Mouse (Mus musculus): Measurements from ENCODE around the gene Uts2r.

Uts2r gene

DNA sequence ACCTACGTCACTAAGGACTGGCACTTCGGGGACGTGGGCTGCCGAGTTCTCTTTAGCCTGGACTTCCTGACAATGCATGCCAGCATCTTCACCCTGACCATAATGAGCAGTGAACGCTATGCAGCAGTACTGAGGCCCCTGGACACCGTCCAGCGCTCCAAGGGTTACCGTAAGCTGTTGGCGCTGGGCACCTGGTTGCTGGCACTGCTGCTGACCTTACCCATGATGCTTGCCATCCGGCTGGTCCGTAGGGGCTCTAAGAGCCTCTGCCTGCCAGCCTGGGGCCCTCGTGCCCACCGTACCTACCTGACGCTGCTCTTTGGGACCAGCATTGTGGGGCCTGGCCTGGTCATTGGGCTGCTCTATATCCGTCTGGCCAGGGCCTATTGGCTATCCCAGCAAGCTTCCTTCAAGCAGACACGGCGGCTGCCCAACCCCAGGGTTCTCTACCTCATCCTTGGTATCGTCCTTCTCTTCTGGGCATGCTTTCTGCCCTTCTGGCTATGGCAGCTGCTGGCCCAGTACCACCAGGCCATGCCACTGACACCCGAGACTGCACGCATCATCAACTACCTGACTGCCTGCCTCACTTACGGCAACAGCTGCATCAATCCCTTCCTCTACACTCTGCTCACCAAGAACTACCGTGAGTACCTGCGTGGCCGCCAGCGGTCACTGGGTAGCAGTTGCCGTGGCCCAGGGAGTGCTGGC lies 720 bp downstream of the Uts2r start:
- no peak for DNase-seq (ENCODE audit: low read depth, low spot score)

DNA sequence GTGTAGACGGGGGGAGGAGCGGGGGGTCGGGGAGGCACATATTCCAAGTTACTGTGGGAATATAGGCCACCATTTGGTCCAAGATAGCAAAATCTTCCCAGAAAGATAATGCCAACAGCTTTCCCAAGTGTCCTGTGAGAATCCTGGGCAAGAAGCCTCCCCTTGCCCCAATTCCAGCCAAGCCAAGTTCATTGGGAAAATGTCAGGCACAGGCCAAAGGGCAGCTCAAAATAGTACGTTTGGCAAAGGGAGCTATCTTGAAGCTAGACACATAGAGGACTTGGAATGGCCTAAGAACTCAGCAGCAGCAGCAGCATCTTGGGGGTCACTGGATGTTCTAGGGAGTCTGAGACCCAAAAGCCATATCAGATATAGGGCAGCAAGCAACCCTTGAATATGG lies 3.7 kb downstream of the Uts2r start:
- DNase-seq (ENCODE audit: low read depth, low spot score), result no peak

DNA sequence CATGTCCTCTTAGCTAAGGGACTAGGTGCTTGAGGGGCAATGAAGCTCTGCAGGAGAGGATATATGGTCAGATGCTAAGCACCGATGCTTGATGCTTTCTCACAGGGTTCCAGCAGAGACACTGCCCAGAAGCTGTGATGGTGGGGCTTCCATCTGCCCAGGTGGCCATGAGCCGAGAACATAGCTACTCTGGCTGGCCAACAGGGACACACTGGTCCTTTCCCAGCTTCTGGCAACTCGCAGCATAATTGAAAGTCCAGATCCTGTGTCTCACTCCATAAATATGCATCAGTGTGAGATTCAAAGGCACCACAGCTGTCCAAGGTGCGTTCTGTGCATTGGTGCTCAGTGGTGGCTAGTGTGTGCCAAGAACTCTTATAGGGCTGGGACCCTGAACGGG lies 13.1 kb downstream of the Uts2r start:
- no peak for DNase-seq (ENCODE audit: low read depth, low spot score)

DNA sequence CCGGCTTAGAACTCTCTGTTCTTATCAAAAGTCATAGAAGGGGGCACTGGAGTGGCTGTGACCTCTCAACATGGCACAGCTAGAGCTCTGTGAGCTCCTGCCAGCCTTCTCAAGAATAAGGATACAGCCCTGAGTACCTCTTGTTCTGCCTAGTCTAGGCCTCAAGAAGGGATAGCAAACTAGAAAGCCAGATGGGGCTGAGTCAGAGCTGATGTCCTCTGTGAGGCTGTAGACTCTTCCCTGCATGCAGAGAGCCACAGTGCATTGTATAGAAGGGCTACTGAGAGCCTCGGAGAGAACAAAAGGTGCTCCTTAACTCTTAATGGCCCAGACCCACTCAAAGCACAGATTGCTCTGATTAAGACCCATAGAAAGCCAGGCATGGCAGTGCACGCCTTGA lies 14.2 kb downstream of the Uts2r start:
- DNase-seq (ENCODE audit: low read depth, low spot score), result no peak

DNA sequence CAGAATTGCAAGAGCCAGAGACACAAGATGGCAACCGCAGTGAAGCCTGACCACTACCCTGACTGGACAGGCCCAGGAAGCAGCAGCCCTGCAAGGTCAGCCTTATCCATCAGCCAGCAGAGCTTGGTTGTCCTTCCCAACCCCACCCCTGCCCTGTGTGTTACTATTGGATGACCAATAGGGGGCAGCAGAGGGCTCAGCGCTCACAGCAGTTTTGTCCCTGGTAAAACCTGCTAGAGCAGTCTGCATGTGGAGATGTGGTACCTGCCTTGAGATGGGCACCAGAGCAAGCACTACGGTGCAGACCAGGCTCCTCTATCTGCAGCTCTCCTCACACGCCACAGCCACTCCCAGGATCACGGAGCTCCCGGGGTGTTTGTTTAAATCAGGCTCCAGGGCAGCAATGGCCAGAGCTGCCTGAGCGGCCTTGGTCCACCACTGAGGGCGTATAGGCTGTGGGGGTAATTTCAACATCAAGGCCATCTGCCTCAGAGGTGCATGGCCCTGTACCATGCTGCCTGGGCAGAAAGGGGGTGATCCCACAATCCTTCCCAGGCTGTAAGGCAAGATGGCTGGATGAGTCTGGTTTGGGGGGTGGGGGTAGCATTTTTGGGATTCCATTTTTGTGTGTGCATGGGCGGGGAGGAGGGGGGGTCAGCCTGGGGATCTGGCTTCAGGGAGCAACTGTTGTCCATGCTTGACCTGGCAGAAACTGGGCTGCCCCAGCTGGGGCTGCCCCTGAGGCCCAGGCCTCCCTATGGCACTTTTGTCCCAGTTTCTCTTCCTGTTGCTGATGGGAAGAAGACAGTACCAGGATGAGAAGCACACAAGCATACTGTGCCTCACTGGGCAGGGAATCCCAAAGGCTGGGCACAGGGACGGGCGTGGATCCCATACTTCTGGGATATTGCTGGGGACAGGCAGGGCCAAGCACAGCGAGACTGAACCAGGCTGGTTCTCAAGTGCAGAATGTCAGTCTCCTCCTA lies 16.5 kb downstream of the Uts2r start:
- no peak for DNase-seq (ENCODE audit: low read depth, low spot score)

DNA sequence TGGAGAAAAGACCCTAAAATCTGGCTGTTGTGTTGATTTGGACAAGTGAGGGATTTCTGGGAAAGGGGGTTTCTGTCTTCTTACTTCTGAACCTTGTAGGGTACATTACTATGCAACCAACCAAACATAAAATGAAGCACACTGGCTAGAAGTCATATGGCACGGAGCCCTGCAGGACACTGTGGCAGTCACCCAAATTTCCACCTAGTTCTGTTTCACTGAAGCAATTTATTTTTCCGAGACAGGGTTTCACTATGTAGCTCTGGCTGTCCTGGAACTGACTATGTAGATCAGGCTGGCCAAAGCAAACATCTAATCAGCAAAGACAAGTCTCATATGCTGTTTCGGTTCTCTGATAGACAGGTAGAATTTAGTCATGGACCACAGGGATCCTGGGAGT lies 29.6 kb downstream of the Uts2r start:
- no peak for DNase-seq (ENCODE audit: low read depth, low spot score)

DNA sequence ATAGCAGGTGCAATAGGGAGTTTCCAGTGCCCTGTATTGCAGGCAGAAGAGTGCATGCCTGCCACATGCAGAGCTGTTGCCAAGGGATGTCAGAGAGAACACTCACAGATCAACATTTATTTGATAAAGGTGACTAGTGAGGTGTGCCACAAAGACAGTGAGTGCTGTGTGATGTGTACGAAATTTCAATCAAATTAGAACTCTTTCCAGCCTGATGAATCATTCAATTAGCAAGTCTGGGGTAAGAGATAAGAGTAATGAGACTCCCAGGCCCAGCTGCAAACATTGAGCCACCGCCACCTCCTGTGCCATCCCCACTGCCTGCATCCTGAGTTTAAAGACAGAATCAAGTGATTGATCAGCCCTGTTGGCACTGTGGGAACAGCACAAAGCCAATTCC lies 32.7 kb downstream of the Uts2r start:
- DNase-seq (ENCODE audit: low read depth, low spot score), result no peak

DNA sequence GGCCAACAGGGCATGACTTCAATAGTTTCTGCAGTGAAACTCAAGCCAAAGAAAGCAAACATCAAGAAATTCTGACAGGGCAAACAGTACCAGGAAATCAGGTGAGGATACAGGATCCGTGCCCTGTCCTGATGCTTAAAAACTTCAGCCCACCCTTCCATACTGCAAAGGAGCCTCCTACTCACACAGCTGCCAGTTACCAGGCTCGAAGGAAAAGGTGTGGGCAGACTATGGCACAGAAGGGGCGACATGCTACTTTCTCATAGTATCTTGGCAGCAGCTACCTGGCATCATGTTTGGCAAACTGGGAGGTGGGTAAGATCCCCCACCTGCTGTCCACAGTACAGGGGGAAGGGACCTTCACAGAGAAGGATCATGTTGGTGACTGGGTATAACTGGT lies 33.3 kb downstream of the Uts2r start:
- no peak for DNase-seq (ENCODE audit: low read depth, low spot score)

DNA sequence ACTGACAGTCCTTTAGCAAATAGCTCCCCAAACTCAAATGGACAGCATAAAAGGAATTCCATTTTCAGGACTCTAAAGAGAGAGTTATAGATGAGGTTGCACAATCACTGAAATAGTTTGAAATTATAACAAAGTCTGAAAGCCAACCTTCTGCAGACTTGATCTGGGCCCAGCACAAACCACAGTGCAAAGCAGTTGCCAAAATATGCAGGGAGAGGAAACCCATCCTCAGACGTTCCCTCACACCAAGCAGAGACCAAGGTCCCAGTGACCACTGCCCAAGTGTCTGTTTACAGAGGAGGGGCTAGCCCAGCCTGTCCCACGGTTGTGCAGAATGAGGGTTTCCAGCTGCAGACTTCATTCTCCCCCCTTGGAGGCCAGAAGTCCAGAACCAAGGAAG lies 38.6 kb downstream of the Uts2r start:
- no peak for DNase-seq (ENCODE audit: low read depth, low spot score)

DNA sequence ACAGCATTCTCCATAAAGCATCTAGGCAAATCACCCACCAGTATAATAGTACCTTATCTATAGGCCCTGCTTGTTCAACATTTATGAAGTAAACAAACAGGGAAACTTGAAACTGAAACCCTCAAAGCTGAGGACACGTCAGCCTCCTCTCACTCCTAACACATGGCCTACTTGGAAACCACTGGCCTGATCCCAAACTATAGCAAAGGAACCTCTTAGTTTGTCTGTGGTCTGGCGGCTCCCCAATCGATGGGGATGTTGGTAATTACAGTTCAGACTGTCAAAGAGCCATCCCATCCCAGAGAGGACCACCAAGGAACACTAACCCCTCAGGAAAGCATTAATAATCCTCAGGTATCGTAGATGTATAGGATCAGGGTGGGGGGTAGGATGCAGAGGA lies 39.8 kb downstream of the Uts2r start:
- no peak for DNase-seq (ENCODE audit: low read depth, low spot score)

DNA sequence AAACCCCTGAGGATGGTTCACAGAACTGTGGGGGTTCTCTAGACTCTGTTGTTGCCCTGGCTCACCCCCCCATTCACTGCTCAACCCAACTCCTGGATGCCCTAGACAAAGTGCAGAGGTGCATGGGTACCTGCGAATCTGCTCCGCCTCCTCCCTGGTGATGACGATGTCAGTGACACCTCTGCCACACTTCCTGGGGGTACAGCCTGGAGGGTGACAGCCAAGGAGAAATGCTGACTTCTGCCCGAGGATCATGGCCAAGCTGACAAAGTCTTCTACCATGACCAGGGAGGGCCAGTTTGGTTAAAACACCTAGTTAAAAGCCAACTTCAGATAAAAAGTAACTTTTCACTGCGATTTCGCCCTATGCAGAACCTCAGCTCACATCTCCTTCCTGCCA lies 40.7 kb downstream of the Uts2r start:
- no peak for DNase-seq (ENCODE audit: low read depth, low spot score)

DNA sequence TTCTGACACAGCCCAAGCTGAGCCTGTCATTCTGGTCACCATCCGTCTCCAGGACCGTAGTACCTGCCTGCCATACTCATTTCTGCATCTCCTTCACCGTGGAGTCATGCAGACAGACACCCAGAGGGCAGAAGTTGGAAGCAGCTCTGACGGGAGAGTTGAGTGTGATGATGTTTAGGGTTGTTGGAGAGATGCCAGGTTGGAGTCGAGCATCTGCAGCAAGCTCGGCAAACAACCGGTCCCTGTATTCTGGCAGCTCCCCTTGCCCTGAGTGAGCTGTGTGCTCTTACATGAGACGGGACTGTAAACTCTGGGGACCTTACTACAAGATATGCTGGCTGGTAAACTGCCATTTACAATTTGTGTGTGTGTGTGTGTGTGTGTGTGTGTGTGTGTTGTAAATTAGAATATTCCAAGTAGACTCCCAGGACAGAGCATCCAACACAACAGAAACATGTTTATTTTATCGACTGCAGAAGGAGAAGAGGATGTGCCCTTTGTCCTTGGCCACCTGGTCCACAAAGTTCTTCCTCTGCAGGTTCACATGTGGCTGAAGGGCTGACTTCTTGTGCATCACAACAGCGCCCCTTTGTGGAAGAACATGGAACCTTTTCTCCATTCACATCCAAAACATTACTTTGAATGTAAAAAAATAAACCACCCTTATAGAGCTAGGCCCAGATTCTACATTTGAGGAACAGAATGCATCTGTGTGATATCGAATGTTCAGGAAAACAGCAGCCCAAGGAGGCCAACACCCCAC lies 41.5 kb downstream of the Uts2r start:
- peak; percentile 27 for DNase-seq (ENCODE audit: low read depth, low spot score)

DNA sequence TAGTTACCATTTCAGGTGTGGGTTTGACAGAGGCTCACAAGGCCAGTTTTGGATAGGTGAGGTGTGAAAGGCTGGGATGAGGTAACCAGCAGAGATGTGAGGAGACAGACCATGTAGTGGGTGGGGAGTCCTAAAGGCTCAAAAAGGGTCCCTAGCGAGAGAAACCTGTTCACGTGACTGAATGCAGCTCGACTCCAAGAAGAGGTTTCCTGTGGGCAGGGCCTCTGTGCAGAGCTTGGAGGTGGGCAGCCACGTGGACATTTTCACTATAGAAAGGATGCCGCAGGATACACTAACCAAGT lies 43.7 kb downstream of the Uts2r start:
- DNase-seq (ENCODE audit: low read depth, low spot score), result no peak

DNA sequence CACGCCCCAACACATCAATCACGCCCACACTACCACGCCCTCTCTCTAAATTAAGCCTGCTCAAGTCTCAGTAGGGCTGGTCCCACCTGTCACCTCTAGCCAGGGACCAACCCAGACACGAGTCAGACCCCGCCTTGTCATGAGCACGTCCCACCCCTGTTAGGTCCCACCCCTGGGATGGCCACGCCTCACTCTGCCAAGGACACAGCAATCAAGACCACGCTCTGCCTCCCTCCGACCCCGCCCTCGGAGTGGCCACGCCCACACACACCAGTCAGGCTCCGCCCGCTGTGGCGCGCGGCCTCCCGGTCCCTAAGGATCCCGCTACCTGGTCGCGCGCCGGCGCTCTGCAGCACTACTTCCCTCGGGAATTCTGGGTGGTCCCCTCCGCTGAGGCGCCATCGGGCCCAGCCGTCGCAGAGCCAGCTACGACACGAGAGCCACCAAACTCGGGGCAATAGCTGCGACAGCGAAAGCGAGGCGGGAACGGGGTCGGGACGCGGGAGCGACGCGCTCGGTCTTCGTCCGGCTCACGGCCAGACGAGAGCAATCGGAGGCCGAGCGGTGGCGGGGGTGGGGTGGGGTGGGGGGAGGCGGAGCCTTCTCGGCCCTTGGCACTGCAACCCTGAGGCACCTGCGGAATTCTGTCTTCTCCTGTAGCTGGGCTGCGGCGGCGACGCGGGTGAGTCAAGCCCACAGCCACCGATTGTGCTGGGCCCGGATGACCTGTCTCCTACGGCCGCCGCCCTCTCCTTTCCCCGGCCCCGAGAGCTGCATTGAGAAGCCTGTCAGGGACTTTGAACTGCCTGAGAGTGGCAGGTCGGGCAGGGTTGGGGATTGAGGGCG lies 44.3 kb downstream of the Uts2r start, which contains the start of the genes Hexdc and Ogfod3:
TSS of gene Hexdc (plus strand) at position 273 of the 846 bp plus-strand sequence.
TSS of gene Ogfod3 (minus strand) at position 551 of the 846 bp plus-strand sequence.
- peak; percentile 96 for DNase-seq (ENCODE audit: low read depth, low spot score)

Measured in telencephalon, adult 2 months (tissue).